Mouse (Mus musculus) forebrain, postnatal 0 days (tissue): ENCODE measurements around the gene Jtb. TPM values are rescaled to one million over a fixed set of nuclear protein-coding genes. Genes with fewer than 3 reads are reported as not detected.
A peak's percentile ranks its signal among the peaks of the same experiment; 100 is the strongest.

Experiments used
- ATAC-seq: fragments of 200-750 bp; cut with Nextera tagmentation; 2 replicates; pipeline ENCODE4 v1.8.0; 2017; ENCODE audit warnings: mild to moderate bottlenecking, moderate library complexity
- DNase-seq: peaks from one replicate; pipeline ENCODE4 v3.0.0-alpha.2; 2015
- H3K27ac ChIP-seq: fragments of 300-500 bp; sonication (generic); 2 replicates; pipeline ENCODE4 v1.5.1; 2014; ENCODE audit warnings: low read depth, mild to moderate bottlenecking, antibody characterized with exemption, low read length, moderate library complexity, mixed read lengths
- H3K27me3 ChIP-seq: fragments of 300-500 bp; sonication (generic); 2 replicates; pipeline ENCODE4 v1.6.1; 2014; ENCODE audit warnings: mild to moderate bottlenecking, low read length, mixed read lengths; ENCODE audit not compliant: insufficient read depth
- H3K36me3 ChIP-seq: fragments of 300-500 bp; sonication (generic); 2 replicates; pipeline ENCODE4 v1.6.1; 2014; ENCODE audit warnings: mild to moderate bottlenecking, moderate library complexity; ENCODE audit not compliant: insufficient read depth
- H3K4me1 ChIP-seq: fragments of 300-500 bp; sonication (generic); 2 replicates; pipeline ENCODE4 v1.6.1; 2014; ENCODE audit warnings: antibody characterized with exemption; ENCODE audit not compliant: insufficient read depth
- H3K4me2 ChIP-seq: fragments of 300-500 bp; sonication (generic); 2 replicates; pipeline ENCODE4 v1.6.1; 2014; ENCODE audit warnings: low read depth, mild to moderate bottlenecking, moderate library complexity
- H3K4me3 ChIP-seq: fragments of 300-500 bp; sonication (generic); 2 replicates; pipeline ENCODE4 v1.5.1; 2014; ENCODE audit warnings: low read depth, low read length, mixed read lengths
- H3K9ac ChIP-seq: fragments of 300-500 bp; sonication (generic); 2 replicates; pipeline ENCODE4 v1.6.1; 2014; ENCODE audit warnings: mild to moderate bottlenecking
- H3K9me3 ChIP-seq: fragments of 300-500 bp; sonication (generic); 2 replicates; pipeline ENCODE4 v1.6.1; 2016; ENCODE audit warnings: low read length
- CTCF ChIP-seq: sonication (generic); IDR thresholded peaks from 2 replicates; pipeline ENCODE4 v1.5.1; 2016; ENCODE audit warnings: antibody characterized with exemption, control low read depth, low read depth
- WGBS: fragments of 180-500 bp; shearing (Covaris S2); extraction: QIAGEN DNeasy Blood & Tissue Kit; methylation state at CpG from one replicate; pipeline ENCODE4 v1.1.7; 2014; 5-methylcytosine and 5-hydroxymethylcytosine counted together
- polyA plus RNA-seq: library from polyadenylated mRNA; unstranded; fragments of >200 nt; fragmentation: Nextera tagmentation; extraction: Ambion mirVana; gene quantifications from 2 replicates; pipeline ENCODE4 v1.2.1, GENCODE M21; 2015
- total RNA-seq: library from RNA; depleted of rRNA; stranded (reverse); fragments of >200 nt; gene quantifications from 2 replicates; pipeline ENCODE4 v1.2.3, GENCODE M21; 2014

Jtb gene
- total and polyA plus RNA-seq, 2 experiments from 2014 or later = 70.1 to 131 TPM

DNA sequence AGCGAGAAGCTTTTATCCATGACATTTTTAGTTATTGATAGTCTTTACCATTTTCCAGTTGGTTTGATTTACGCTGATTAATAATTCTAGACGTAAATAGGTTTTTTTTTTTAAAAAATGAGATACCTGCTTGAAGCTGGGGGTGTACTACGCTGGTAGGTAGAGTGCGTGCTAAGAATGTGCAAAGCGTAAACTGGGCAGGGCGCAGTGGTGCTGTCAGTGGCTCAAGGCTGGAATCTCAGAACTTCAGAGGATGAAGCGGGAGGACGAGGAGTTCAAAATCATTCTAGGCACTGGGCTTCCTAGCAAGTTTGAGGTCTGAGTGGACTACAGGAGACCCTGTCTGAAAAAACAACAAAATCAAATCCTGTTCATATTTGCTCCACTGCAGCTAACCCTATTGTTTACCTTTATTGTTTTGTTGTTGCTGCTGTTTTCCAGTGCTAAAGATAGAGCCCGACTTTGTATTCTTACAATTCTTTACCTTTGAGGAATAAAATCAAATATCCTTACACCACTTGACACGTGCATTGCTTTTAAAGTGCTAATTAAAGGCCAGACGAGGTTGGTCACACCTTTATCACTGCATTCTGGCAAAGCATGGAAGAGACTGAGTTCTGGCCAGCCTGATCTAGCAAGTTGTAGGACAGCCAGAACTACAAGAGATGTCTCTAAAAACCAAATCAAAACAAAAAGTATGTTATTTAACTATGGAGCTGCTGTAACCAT, 17.3 kb upstream of the Jtb start:
- H3K4me2 ChIP-seq = peak overlapping the region; percentile 53
- DNase-seq = no peak
- peak overlapping the region; percentile 74 for H3K4me3 ChIP-seq
- H3K4me1 ChIP-seq = peaks cover 14% of the 10 kb centered on the region
- ATAC-seq = peak; percentile 28; the same call in 1 of the 2 replicates
- no peaks in the 10 kb centered on the region for H3K9me3 ChIP-seq
- H3K27me3 ChIP-seq = no peaks in the 10 kb centered on the region
- WGBS = 11% methylated on average over 12 of the region's 12 CpGs
- peak overlapping the region; percentile 85 for H3K27ac ChIP-seq
- TF ChIP-seq CTCF = no peak
- H3K36me3 ChIP-seq = peaks cover 31% of the 10 kb centered on the region
- H3K9ac ChIP-seq = peak overlapping the region; percentile 91

GRCm38 (mm10) chr3:90215825-90216380, 15.5 kb upstream of the Jtb start:
- Histone ChIP-seq H3K4me3 (no peak overlapping the region), H3K9ac (no peak overlapping the region), H3K4me2 (no peak overlapping the region), H3K27ac (no peak overlapping the region), H3K4me1 (peaks cover 19% of the 10 kb centered on the region), H3K9me3 (no peaks in the 10 kb centered on the region), H3K36me3 (peaks cover 15% of the 10 kb centered on the region), H3K27me3 (no peaks in the 10 kb centered on the region)
- WGBS = 36% methylated on average over 1 of the region's 1 CpGs
- TF ChIP-seq CTCF = no peak
- ATAC-seq = no peak
- DNase-seq = no peak

DNA sequence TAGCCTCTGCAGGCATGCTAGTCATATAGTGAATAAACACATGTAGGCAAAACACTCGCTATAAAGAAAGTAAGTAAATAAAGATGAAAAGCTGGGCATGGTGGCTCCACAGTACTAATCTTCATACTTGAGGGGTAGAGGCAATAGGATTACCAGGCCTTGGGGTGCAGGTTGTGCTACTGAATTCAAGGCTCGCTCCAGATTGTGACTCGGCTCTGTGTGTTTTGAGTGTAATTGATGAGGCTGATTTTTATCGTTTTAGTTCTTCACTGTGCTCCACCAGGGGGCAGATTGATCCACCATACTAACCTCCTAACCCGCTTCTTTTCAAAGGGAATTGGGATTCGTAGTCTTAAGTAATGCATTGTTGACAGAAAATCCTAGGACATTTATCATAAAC, 11.3 kb upstream of the Jtb start:
- Histone ChIP-seq H3K27me3 (no peaks in the 10 kb centered on the region), H3K36me3 (no peaks in the 10 kb centered on the region), H3K9ac (peak overlapping the region; percentile 41; the same call in 1 of the 2 replicates), H3K9me3 (no peaks in the 10 kb centered on the region), H3K4me1 (0 out of 2 replicates have a peak, but pooled peaks cover 5% of the 10 kb centered on the region), H3K4me2 (peak overlapping the region; percentile 78), H3K27ac (peak overlapping the region; percentile 52; the same call in 1 of the 2 replicates), H3K4me3 (peak overlapping the region; percentile 37)
- 13% methylated on average over 6 of the region's 6 CpGs for WGBS
- DNase-seq (peak; percentile 82), ATAC-seq (peak; percentile 80)
- peak; percentile 77 for TF ChIP-seq CTCF

DNA sequence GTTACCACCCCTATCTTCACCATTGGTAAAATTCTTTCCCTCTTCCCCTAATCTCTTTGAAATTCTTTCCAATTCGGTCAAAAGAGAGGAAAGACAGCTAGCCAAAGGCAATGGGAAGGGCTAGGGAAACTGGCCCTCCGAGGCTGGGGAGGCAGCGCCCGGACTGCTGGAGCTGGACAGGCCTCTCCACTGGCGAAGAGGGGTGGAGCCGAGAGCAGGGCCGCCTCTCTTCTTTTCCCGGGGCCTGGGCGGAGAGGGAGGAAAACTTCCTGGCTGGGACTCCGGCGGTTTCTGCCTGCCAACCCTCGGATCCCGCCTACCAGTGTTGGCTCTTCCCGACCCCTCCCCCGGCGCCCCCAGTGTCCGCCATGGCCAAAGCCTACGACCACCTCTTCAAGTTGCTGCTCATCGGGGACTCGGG, 10.9 kb upstream of the Jtb start:
- Histone ChIP-seq H3K9ac (peak overlapping the region; percentile 41), H3K4me1 (0 out of 2 replicates have a peak, but pooled peaks cover 5% of the 10 kb centered on the region), H3K9me3 (no peaks in the 10 kb centered on the region), H3K27ac (peak overlapping the region; percentile 52; the same call in 1 of the 2 replicates), H3K27me3 (no peaks in the 10 kb centered on the region), H3K4me2 (peak overlapping the region; percentile 78), H3K36me3 (no peaks in the 10 kb centered on the region), H3K4me3 (peak overlapping the region; percentile 37)
- DNase-seq (peak; percentile 34), ATAC-seq (peak; percentile 77)
- WGBS = 0% methylated on average over 19 of the region's 20 CpGs
- TF ChIP-seq CTCF = no peak

DNA sequence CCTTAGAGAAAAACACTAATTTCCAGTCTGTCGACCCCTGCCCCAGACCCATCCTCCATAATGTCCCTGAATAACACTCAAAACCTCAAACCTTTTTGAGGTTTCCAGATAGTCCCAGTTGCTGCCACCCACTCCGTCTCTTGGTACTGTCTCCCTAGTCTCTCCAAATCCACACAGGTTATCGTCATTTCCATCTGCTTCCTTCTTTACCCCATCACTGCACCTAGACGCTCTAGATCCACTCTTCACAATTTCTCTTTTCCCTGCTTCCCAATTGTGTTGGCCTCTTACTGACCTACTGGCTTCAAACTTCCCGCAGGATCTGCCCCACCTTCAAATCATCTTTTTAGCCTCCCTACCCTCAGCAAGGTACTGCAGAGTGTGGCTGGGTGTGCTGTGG, 10.3 kb upstream of the Jtb start:
- no peak for TF ChIP-seq CTCF
- Histone ChIP-seq H3K27ac (no peak overlapping the region), H3K4me2 (peak overlapping the region; percentile 78), H3K9me3 (no peaks in the 10 kb centered on the region), H3K9ac (no peak overlapping the region; the same call in 1 of the 2 replicates), H3K4me1 (0 out of 2 replicates have a peak, but pooled peaks cover 5% of the 10 kb centered on the region), H3K27me3 (no peaks in the 10 kb centered on the region), H3K36me3 (no peaks in the 10 kb centered on the region), H3K4me3 (peak overlapping the region; percentile 37; the same call in 1 of the 2 replicates)
- no peak for ATAC-seq
- WGBS = 23% methylated on average over 5 of the region's 5 CpGs
- no peak for DNase-seq

GRCm38 (mm10) chr3:90222455-90222854, 8.9 kb upstream of the Jtb start:
- Histone ChIP-seq H3K27ac (no peak overlapping the region), H3K9ac (no peak overlapping the region), H3K9me3 (no peaks in the 10 kb centered on the region), H3K4me2 (no peak overlapping the region), H3K4me3 (no peak overlapping the region), H3K36me3 (no peaks in the 10 kb centered on the region), H3K4me1 (0 out of 2 replicates have a peak, but pooled peaks cover 5% of the 10 kb centered on the region), H3K27me3 (no peaks in the 10 kb centered on the region)
- no peak for DNase-seq
- 87% methylated on average over 4 of the region's 4 CpGs for WGBS
- TF ChIP-seq CTCF = no peak
- ATAC-seq = no peak

DNA sequence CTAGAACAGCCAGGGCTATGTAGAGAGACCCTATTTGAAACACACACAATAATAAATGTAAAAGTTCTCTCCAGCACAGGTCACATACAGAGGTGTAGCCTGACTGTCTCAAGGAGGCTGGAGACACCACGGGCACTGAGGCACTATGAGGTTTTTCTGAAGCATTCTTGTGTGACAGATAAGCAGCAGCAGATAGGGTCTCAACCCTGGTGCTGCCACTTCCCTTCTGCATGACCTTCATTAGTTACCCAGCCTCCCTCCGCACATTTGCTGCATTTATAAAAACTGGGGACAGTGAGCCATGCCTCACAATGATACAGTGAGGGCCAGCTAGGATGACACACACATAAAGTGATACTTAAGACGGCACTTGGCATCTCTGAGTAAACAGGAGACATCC, 8.5 kb upstream of the Jtb start:
- no peaks in the 10 kb centered on the region for H3K27me3 ChIP-seq
- H3K36me3 ChIP-seq = no peaks in the 10 kb centered on the region
- no peak overlapping the region for H3K4me3 ChIP-seq
- no peak for ATAC-seq
- no peak overlapping the region for H3K4me2 ChIP-seq
- no peak for DNase-seq
- no peak overlapping the region for H3K9ac ChIP-seq
- 90% methylated on average over 3 of the region's 3 CpGs for WGBS
- H3K4me1 ChIP-seq = 0 out of 2 replicates have a peak, but pooled peaks cover 5% of the 10 kb centered on the region
- H3K9me3 ChIP-seq = no peaks in the 10 kb centered on the region
- no peak for TF ChIP-seq CTCF
- no peak overlapping the region for H3K27ac ChIP-seq
